Mouse (Mus musculus) liver, postnatal 0 days (tissue): ENCODE measurements around the gene Sppl3.

Experiments
- CTCF ChIP-seq: sonication (generic); IDR thresholded peaks from 2 replicates; pipeline ENCODE4 v1.5.1; 2016; ENCODE audit warnings: antibody characterized with exemption, low read depth
- EP300 ChIP-seq: IDR thresholded peaks from 2 replicates; pipeline ENCODE4 v1.6.1; 2016; ENCODE audit warnings: antibody characterized with exemption, low read depth, mild to moderate bottlenecking

DNA sequence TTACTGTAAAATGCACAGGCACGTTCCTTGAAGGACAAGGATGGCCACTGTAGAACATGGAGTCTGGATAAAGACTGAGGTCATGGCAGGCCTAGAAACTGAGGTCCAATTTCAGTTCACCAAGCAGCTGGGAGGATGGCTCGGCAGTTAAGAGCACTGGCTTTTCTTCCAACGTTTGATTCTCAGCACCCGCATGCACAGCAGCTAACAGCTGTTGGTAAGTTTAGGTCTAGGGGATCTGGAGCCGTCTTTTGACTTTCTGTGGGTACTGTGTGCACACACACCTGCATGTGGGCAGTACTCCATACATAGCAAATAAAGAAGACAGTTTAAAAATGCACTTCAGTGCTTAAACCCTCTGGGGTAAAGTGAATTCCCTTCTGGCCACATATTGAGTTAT, 70.7 kb downstream of the Sppl3 start:
- TF ChIP-seq CTCF = no peak
- no peak for TF ChIP-seq EP300
